Mouse (Mus musculus) limb, embryonic 15.5 days (tissue): ENCODE measurements at regions not wholly inside any gene's neighbourhood (a gene's known extent, or its start where the extent isn't known, plus 50 kb on each side); places are given as distances from the start of the nearest gene placed in this dataset.
"Not testable (repeated sequence)": the region's sequence is repeated elsewhere in the genome, so short reads cannot be mapped to it uniquely, and the experiment has no call there.

Experiments
- ATAC-seq: fragments of 200-750 bp; cut with Nextera tagmentation; 2 replicates; pipeline ENCODE4 v1.8.0; 2017; ENCODE audit warnings: low read depth, moderate TSS enrichment; ENCODE audit not compliant: insufficient number of reproducible peaks, low FRiP score, low TSS enrichment
- H3K27ac ChIP-seq: fragments of 300-500 bp; sonication (generic); 2 replicates; pipeline ENCODE4 v1.5.1; 2015; ENCODE audit warnings: moderate library complexity, mild to moderate bottlenecking, inconsistent platforms
- H3K27me3 ChIP-seq: fragments of 300-500 bp; sonication (generic); 2 replicates; pipeline ENCODE4 v1.6.1; 2015; ENCODE audit warnings: inconsistent platforms
- H3K36me3 ChIP-seq: fragments of 300-500 bp; sonication (generic); 2 replicates; pipeline ENCODE4 v1.6.1; 2015; ENCODE audit warnings: inconsistent platforms
- H3K4me1 ChIP-seq: fragments of 300-500 bp; sonication (generic); 2 replicates; pipeline ENCODE4 v1.6.1; 2015; ENCODE audit warnings: inconsistent platforms
- H3K4me2 ChIP-seq: fragments of 300-500 bp; sonication (generic); 2 replicates; pipeline ENCODE4 v1.6.1; 2015; ENCODE audit warnings: mild to moderate bottlenecking, inconsistent platforms
- H3K4me3 ChIP-seq: fragments of 300-500 bp; sonication (generic); 2 replicates; pipeline ENCODE4 v1.5.1; 2015; ENCODE audit warnings: mild to moderate bottlenecking, inconsistent platforms
- H3K9ac ChIP-seq: fragments of 300-500 bp; sonication (generic); 2 replicates; pipeline ENCODE4 v1.6.1; 2015; ENCODE audit warnings: inconsistent platforms
- H3K9me3 ChIP-seq: fragments of 300-500 bp; sonication (generic); 2 replicates; pipeline ENCODE4 v1.6.1; 2016; ENCODE audit warnings: inconsistent platforms
- WGBS: fragments of 180-500 bp; shearing (Covaris S2); methylation state at CpG from one replicate; pipeline ENCODE4 v1.1.7; 2015; 5-methylcytosine and 5-hydroxymethylcytosine counted together

DNA sequence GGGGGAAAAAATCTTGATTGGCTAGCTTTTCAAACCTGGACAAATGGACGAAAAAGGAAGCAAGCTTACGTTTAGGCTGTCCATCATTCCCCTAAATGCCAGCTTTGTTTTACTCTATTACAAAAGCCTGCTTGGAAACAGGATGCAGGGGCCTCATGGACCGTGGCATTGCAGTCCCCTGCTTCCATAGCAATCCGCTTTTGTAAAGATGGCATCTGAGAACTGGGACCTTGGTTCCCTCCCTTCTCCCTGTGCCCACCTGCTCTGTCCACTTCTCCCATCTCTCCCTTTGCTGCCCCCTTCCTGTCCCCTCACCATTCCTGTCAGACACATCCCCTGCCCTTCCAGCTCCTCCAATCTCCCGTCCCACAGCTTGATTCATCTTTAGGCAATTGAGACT, 149.7 kb downstream of the Gxylt1 start:
- WGBS = 79% methylated on average over 5 of the region's 5 CpGs
- H3K9ac ChIP-seq = no peak overlapping the region
- no peaks in the 10 kb centered on the region for H3K27me3 ChIP-seq
- H3K36me3 ChIP-seq = no peaks in the 10 kb centered on the region
- ATAC-seq = no peak
- H3K9me3 ChIP-seq = no peaks in the 10 kb centered on the region
- H3K27ac ChIP-seq = no peak overlapping the region
- no peak overlapping the region for H3K4me3 ChIP-seq
- no peaks in the 10 kb centered on the region for H3K4me1 ChIP-seq
- H3K4me2 ChIP-seq = no peak overlapping the region

GRCm38 (mm10) chr15:93121156-93121555, 153.8 kb downstream of the Gxylt1 start:
- no peak overlapping the region for H3K4me3 ChIP-seq
- no peak overlapping the region for H3K9ac ChIP-seq
- no peaks in the 10 kb centered on the region for H3K36me3 ChIP-seq
- 83% methylated on average over 4 of the region's 4 CpGs for WGBS
- H3K4me1 ChIP-seq = no peaks in the 10 kb centered on the region
- no peaks in the 10 kb centered on the region for H3K9me3 ChIP-seq
- no peaks in the 10 kb centered on the region for H3K27me3 ChIP-seq
- no peak for ATAC-seq
- H3K4me2 ChIP-seq = no peak overlapping the region
- H3K27ac ChIP-seq = no peak overlapping the region

GRCm38 (mm10) chr15:93117806-93118205, 157.2 kb downstream of the Gxylt1 start:
- H3K9me3 ChIP-seq, ATAC-seq: not testable (repeated sequence)
- WGBS = 80% methylated on average over 2 of the region's 2 CpGs

DNA sequence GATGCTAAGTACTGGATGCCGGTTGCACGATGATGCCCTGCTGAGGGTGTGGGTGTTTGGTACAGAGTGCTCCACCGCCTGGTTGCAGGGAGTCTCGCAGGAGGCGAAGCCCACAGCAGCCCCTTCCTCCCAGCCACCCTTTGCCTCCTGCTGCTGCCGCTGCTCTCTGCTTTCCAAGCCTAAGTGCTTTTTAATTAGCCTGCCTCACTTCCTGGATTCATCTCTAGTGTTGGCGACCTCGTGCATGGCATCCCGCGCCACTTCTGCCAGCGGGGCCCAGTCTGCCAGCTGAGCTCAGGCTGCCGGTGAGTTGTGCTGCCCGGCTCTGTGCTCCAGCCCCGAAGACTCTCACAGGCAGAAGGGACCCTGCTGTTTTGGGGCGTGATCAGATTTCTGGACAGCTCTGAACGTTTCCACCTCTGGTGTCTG, 159.3 kb downstream of the Gxylt1 start:
- peak overlapping the region; percentile 30 for H3K4me3 ChIP-seq
- H3K27ac ChIP-seq = no peak overlapping the region
- peaks cover 6% of the 10 kb centered on the region for H3K4me1 ChIP-seq
- no peak for ATAC-seq
- no peaks in the 10 kb centered on the region for H3K9me3 ChIP-seq
- H3K9ac ChIP-seq = no peak overlapping the region
- WGBS = 4% methylated on average over 16 of the region's 16 CpGs
- H3K4me2 ChIP-seq = peak overlapping the region; percentile 53
- H3K27me3 ChIP-seq = no peaks in the 10 kb centered on the region
- H3K36me3 ChIP-seq = no peaks in the 10 kb centered on the region

More at GRCm38 (mm10) chr15:93117806-93118205, 157.2 kb downstream of the Gxylt1 start:
- H3K4me1 ChIP-seq, H3K27me3 ChIP-seq, H3K4me3 ChIP-seq, H3K9ac ChIP-seq, H3K4me2 ChIP-seq, H3K36me3 ChIP-seq, H3K27ac ChIP-seq: not testable (repeated sequence)

- peaks cover 5% of the 10 kb centered on the region for H3K4me1 ChIP-seq
- ATAC-seq = no peak
- no peak overlapping the region for H3K9ac ChIP-seq
- H3K4me2 ChIP-seq = no peak overlapping the region
- H3K36me3 ChIP-seq = no peaks in the 10 kb centered on the region
- 36% methylated on average over 4 of the region's 4 CpGs for WGBS
- no peaks in the 10 kb centered on the region for H3K9me3 ChIP-seq
- H3K4me3 ChIP-seq = no peak overlapping the region
- no peaks in the 10 kb centered on the region for H3K27me3 ChIP-seq
- H3K27ac ChIP-seq = no peak overlapping the region
Measured at GRCm38 (mm10) chr15:93104936-93105335, 170.0 kb downstream of the Gxylt1 start.

DNA sequence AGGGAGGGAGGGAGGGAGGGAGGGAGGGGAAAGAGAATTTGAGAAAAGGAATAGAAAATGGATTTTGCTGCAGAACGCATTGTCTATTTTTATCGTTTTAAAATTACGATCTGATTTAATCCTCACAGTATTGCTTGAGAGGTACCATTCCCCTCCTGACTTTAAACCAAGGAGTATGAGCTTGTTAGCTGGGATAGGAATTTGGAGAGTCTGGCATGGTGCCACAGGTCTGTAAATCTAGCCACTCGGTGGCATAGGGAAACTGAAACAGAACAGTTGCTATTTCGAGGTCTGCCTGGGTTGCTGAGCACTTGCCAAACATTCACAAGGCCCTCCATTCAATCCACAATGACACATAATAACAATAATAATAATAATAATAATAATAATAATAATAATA, 171.6 kb downstream of the Gxylt1 start:
- no peak for ATAC-seq
- Histone ChIP-seq H3K4me1 (peaks cover 5% of the 10 kb centered on the region), H3K4me3 (no peak overlapping the region), H3K27ac (no peak overlapping the region), H3K27me3 (no peaks in the 10 kb centered on the region), H3K9ac (no peak overlapping the region), H3K36me3 (no peaks in the 10 kb centered on the region), H3K9me3 (no peaks in the 10 kb centered on the region), H3K4me2 (no peak overlapping the region)
- whole genome bisulfite sequencing = 17% methylated on average over 5 of the region's 5 CpGs

DNA sequence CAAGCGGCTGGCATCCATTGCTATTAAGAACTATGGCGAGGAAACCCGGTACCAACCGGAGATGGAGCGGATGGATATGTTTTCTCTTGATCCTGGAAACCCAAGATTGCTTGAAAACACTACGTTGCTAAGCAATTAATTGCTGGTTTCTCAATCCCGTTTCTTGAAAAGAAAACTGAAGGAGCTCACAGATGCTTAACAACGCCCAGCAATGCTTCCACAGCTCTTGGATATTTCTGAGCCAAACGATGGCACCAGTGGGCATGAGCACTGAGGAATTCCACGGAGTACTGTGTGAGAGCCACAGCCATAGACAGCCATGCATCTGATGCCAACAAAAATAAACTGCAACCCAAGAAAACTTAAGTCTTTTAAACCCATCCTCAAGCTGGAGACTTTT, 173.1 kb downstream of the Gxylt1 start:
- no peak overlapping the region for H3K4me3 ChIP-seq
- ATAC-seq = no peak
- H3K4me2 ChIP-seq = no peak overlapping the region
- H3K27me3 ChIP-seq = no peaks in the 10 kb centered on the region
- no peaks in the 10 kb centered on the region for H3K36me3 ChIP-seq
- no peaks in the 10 kb centered on the region for H3K9me3 ChIP-seq
- WGBS = 90% methylated on average over 10 of the region's 10 CpGs
- no peak overlapping the region for H3K27ac ChIP-seq
- peaks cover 5% of the 10 kb centered on the region for H3K4me1 ChIP-seq
- H3K9ac ChIP-seq = no peak overlapping the region

DNA sequence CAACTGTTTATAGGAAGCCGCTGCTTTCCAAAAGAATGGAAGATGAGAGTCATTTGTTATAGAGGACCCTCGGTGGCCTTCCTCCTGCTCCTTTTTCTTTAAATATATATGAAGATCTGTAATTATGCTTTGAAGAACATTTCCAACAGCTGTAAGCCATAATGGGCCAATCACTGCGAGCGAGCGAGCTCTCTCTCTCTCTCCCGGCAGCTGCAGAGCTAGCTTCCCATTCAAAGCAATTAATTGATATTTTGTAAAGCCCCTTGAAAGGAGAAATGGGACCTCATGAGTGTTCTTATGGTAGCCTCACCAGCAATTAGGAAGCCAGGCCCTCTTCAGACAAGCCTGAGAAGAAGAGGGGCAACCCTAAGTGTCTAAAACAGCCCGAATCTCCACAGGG, 174.1 kb downstream of the Gxylt1 start:
- Histone ChIP-seq H3K9me3 (no peaks in the 10 kb centered on the region), H3K36me3 (no peaks in the 10 kb centered on the region), H3K4me1 (peaks cover 5% of the 10 kb centered on the region), H3K27ac (no peak overlapping the region), H3K4me3 (no peak overlapping the region), H3K27me3 (no peaks in the 10 kb centered on the region), H3K4me2 (no peak overlapping the region), H3K9ac (no peak overlapping the region)
- 65% methylated on average over 7 of the region's 7 CpGs for WGBS
- ATAC-seq = no peak

GRCm38 (mm10) chr15:93099840-93100239, 175.1 kb downstream of the Gxylt1 start:
- Histone ChIP-seq H3K4me3 (no peak overlapping the region), H3K4me2 (no peak overlapping the region), H3K9me3 (no peaks in the 10 kb centered on the region), H3K27me3 (no peaks in the 10 kb centered on the region), H3K27ac (no peak overlapping the region), H3K36me3 (no peaks in the 10 kb centered on the region), H3K9ac (no peak overlapping the region), H3K4me1 (no peaks in the 10 kb centered on the region)
- ATAC-seq = no peak
- WGBS = 87% methylated on average over 3 of the region's 3 CpGs

GRCm38 (mm10) chr15:93096335-93096734, 178.6 kb downstream of the Gxylt1 start:
- 76% methylated on average over 5 of the region's 5 CpGs for WGBS
- H3K9ac ChIP-seq = no peak overlapping the region
- H3K4me1 ChIP-seq = no peaks in the 10 kb centered on the region
- H3K36me3 ChIP-seq = no peaks in the 10 kb centered on the region
- no peaks in the 10 kb centered on the region for H3K27me3 ChIP-seq
- H3K9me3 ChIP-seq = no peaks in the 10 kb centered on the region
- no peak for ATAC-seq
- no peak overlapping the region for H3K4me3 ChIP-seq
- H3K4me2 ChIP-seq = no peak overlapping the region
- H3K27ac ChIP-seq = no peak overlapping the region

GRCm38 (mm10) chr15:93095224-93095623, 179.8 kb downstream of the Gxylt1 start:
- H3K9ac ChIP-seq = no peak overlapping the region
- no peaks in the 10 kb centered on the region for H3K4me1 ChIP-seq
- H3K36me3 ChIP-seq = no peaks in the 10 kb centered on the region
- H3K4me2 ChIP-seq = no peak overlapping the region
- no peaks in the 10 kb centered on the region for H3K9me3 ChIP-seq
- H3K4me3 ChIP-seq = no peak overlapping the region
- 38% methylated on average over 6 of the region's 6 CpGs for WGBS
- no peaks in the 10 kb centered on the region for H3K27me3 ChIP-seq
- no peak overlapping the region for H3K27ac ChIP-seq
- ATAC-seq = no peak

GRCm38 (mm10) chr15:93094202-93095135, 180.5 kb downstream of the Gxylt1 start:
- H3K4me3 ChIP-seq = no peak overlapping the region
- H3K36me3 ChIP-seq = no peaks in the 10 kb centered on the region
- ATAC-seq = no peak
- H3K9me3 ChIP-seq = no peaks in the 10 kb centered on the region
- H3K27ac ChIP-seq = no peak overlapping the region
- no peaks in the 10 kb centered on the region for H3K4me1 ChIP-seq
- H3K27me3 ChIP-seq = no peaks in the 10 kb centered on the region
- H3K4me2 ChIP-seq = no peak overlapping the region
- WGBS = 38% methylated on average over 23 of the region's 23 CpGs
- no peak overlapping the region for H3K9ac ChIP-seq
